Mouse (Mus musculus) megakaryocyte, embryonic 14.5 days (primary cell): ENCODE measurements at regions not wholly inside any gene's neighbourhood (a gene's known extent, or its start where the extent isn't known, plus 50 kb on each side); places are given as distances from the start of the nearest gene placed in this dataset.

ENCODE experiments used
- H3K27me3 ChIP-seq: replicated peaks from 2 replicates; pipeline ENCODE3; 2012; ENCODE audit warnings: inconsistent platforms
- H3K36me3 ChIP-seq: replicated peaks from 2 replicates; pipeline ENCODE3; 2012; ENCODE audit warnings: low read length, inconsistent platforms, mixed read lengths
- H3K4me1 ChIP-seq: 2 replicates; pipeline ENCODE4 v1.6.1; 2012; ENCODE audit warnings: inconsistent platforms
- H3K4me3 ChIP-seq: replicated peaks from 2 replicates; pipeline ENCODE3; 2012; ENCODE audit warnings: moderate library complexity, mild to moderate bottlenecking, inconsistent platforms
- H3K9me3 ChIP-seq: 2 replicates; pipeline ENCODE4 v1.6.1; 2012; ENCODE audit warnings: inconsistent platforms
- FLI1 ChIP-seq: IDR thresholded peaks from 2 replicates; pipeline ENCODE4 v1.6.1; 2012; ENCODE audit warnings: low read length, inconsistent platforms, mixed read lengths
- GATA1 ChIP-seq: IDR thresholded peaks from 3 replicates; pipeline ENCODE4 v1.6.1; 2012; ENCODE audit warnings: mixed read lengths, low read length, inconsistent platforms, borderline replicate concordance

DNA sequence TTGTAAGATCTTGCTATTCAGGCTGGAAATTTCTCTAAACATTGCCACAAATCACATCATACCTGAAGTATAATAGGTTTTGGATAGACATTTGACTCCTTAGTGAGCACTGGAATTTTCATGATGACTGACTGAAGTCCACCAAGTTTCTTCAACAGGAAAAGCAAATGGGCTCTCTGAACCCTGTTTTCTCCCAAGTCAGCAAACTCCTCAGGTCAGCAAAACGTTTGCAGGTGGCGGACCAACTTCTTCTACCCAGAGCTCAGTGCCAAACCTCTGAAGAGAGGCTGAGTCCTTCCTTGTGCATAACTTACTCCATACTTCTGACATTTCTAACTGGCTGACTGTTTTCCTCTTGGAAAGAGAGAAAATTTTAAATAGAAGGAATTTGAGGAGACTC lies 164.2 kb upstream of the Phyhipl start:
- no peaks in the 10 kb centered on the region for H3K36me3 ChIP-seq
- H3K4me1 ChIP-seq = no peaks in the 10 kb centered on the region
- TF ChIP-seq GATA1 (no peak), FLI1 (no peak)
- H3K27me3 ChIP-seq = no peaks in the 10 kb centered on the region
- peaks cover 42% of the 10 kb centered on the region for H3K9me3 ChIP-seq
- H3K4me3 ChIP-seq = no peak overlapping the region

DNA sequence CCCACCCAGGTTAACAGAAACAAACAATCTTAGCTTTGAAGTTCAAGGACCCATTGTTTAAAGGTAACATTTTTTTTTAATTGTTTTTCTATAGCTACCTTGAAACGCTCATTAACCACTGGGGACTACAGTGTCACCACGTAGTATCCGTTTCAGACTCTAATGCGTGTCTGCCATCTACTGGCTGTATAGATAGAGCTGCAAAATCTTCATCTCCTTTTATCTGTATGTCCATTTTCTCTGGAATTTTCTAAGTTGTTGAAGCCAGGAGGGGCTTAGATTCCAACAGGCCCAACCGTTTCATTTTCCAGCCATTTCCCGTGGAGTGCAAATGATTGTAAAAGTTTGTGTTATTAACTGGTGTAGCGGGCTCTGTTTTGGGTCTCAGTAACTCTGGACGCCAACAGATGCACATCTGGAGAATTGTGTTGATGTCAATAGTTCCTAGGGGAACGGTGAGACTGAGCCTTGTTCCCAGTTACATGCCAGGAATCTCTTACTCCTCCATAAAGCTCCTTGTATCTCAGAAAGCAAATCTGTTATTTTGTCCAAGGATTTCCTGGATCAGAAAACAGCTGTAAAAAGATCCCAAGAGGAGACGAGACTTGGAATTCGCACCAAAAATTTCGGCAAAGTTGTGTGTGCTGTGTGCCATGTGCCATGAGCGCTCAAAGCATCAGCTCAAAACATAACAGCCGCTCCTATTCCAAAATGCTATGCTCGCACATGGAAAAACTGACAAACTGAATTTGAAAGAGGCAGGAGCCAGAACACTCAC lies 158.8 kb upstream of the Phyhipl start:
- Histone ChIP-seq H3K9me3 (peaks cover 60% of the 10 kb centered on the region), H3K4me3 (no peak overlapping the region), H3K36me3 (no peaks in the 10 kb centered on the region), H3K27me3 (no peaks in the 10 kb centered on the region), H3K4me1 (no peaks in the 10 kb centered on the region)
- no peak for TF ChIP-seq FLI1
- no peak for TF ChIP-seq GATA1

DNA sequence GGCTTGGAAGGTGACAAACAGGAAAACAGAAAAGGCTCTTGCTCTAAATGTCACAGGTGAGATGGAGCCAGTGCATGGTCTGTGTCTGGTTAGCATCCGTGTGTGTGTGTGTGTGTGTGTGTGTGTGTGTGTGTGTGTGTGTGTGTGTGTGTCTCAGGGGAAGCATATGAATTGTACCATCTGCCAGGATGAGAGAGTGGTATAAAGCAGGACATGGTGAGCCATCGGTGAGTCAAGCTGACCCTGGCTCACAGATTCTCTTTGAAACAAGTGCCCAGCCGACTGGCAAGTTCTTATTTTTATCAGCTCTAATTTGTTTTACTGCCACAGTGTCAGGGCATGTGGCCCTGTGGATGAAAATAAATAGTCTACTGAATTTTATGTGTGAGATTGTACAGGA lies 153.6 kb upstream of the Phyhipl start:
- Histone ChIP-seq H3K36me3 (no peaks in the 10 kb centered on the region), H3K4me1 (no peaks in the 10 kb centered on the region), H3K4me3 (no peak overlapping the region), H3K9me3 (peaks cover 68% of the 10 kb centered on the region), H3K27me3 (no peaks in the 10 kb centered on the region)
- no peak for TF ChIP-seq FLI1
- TF ChIP-seq GATA1 = no peak

DNA sequence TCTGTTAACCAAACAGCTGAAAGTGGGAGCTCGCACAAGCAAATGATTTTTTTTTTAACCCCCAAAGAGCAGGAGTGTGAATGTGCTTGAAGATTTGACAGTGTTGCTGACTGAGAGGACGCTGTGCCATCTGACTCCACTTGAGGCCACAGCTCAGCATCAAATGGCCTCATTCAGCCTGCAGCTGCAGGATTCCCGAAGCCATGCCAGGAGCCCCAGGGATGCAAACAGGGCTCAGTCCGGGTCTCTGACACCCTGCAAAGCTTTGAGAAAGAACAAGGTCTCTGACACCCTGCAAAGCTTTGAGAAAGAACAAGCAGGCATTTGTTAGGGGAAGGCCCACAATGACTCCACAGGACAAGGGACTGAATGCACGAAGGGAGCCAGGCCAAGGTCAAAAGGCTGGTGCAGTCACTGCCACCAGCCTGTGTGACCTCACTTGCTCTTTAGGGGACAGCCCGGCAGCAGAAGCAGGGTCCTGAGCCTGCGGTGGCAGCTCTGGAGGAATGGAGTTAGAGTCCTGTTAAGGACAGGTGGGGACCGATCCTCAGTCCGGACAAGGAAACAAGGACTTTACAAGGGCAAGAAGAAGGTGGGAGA lies 151.1 kb upstream of the Phyhipl start:
- Histone ChIP-seq H3K9me3 (peaks cover 76% of the 10 kb centered on the region), H3K4me3 (no peak overlapping the region), H3K27me3 (no peaks in the 10 kb centered on the region), H3K4me1 (no peaks in the 10 kb centered on the region), H3K36me3 (no peaks in the 10 kb centered on the region)
- no peak for TF ChIP-seq GATA1
- no peak for TF ChIP-seq FLI1

DNA sequence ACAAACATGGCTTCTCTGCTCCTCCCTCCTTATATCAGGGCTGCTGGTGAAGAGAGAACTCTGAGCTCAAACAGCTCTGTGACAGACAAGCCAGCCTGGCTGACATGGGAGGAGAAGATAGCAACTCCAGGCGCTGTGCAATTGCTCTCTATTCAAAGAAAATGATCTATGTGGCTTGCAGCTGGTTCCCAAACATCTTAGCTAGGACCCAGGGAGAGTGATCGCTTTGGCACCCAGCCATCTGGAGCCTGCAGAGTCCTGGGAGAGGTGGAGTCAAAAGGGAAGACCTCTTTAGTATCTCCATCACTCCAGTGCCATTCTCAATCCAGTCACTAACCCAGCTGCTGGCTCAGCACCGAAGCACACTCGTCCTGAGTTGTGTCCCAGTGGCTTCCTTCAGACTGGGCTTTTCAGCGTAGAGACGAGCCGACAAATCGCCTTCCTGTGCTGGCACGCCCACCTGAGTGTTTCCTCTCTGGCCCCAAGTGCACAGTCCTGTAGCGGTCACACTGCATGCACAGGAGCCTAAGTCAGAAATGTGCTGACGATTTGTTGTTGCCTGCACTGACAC lies 145.1 kb upstream of the Phyhipl start:
- Histone ChIP-seq H3K36me3 (no peaks in the 10 kb centered on the region), H3K4me3 (peak overlapping the region; percentile 46), H3K27me3 (no peaks in the 10 kb centered on the region), H3K4me1 (no peaks in the 10 kb centered on the region), H3K9me3 (peaks cover 68% of the 10 kb centered on the region)
- TF ChIP-seq FLI1 (no peak), GATA1 (no peak)

DNA sequence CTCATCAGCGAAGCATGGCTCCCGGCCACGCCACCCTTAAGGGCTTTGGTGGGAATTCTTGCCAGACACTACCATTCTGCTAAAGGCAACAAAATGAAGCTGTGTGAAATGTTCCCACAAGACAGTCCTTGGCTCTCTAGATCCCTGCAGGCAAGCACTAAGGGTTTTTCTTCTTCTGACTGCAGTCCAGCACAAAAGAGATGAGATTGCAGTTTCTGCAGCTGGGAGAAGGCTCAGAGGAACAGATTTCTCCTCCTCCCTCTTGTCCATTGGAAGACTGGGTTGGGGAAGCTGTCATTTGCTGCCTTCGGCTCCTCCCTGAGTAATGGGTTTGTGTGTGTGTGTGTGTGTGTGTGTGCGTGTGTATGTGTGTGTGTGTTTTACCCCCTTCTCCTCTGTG lies 144.1 kb upstream of the Phyhipl start:
- H3K4me1 ChIP-seq = no peaks in the 10 kb centered on the region
- no peaks in the 10 kb centered on the region for H3K27me3 ChIP-seq
- H3K9me3 ChIP-seq = peaks cover 58% of the 10 kb centered on the region
- no peaks in the 10 kb centered on the region for H3K36me3 ChIP-seq
- H3K4me3 ChIP-seq = no peak overlapping the region
- TF ChIP-seq FLI1 = no peak
- no peak for TF ChIP-seq GATA1

DNA sequence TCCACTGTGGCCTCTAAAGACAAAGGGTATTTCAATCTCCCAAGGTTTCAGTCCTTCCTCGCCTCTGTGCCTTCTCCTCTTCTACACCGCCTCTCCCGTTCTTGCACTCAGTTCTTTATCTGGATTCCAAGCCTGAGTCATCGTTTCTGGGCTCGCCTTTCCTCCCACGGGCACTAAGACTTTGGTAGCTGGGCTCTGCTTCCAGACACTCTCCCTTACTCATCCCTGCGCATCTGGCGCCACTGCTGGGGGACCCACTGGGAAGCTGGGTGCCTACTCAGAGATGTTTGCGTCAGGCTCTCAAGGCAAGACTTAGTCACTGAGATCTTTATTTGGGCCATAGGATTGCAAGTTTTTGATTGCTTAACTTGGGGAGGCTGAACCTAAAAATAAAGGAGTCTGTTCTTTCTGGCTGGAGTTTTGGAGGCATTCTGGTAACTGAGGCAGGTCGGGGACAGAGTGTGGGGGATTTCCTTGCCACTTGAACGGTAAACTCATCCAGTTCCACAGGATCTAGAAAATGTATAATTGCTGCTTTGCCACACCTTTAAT lies 143.5 kb upstream of the Phyhipl start:
- Histone ChIP-seq H3K36me3 (no peaks in the 10 kb centered on the region), H3K9me3 (peaks cover 52% of the 10 kb centered on the region), H3K27me3 (no peaks in the 10 kb centered on the region), H3K4me3 (no peak overlapping the region), H3K4me1 (no peaks in the 10 kb centered on the region)
- TF ChIP-seq FLI1 (no peak), GATA1 (no peak)

DNA sequence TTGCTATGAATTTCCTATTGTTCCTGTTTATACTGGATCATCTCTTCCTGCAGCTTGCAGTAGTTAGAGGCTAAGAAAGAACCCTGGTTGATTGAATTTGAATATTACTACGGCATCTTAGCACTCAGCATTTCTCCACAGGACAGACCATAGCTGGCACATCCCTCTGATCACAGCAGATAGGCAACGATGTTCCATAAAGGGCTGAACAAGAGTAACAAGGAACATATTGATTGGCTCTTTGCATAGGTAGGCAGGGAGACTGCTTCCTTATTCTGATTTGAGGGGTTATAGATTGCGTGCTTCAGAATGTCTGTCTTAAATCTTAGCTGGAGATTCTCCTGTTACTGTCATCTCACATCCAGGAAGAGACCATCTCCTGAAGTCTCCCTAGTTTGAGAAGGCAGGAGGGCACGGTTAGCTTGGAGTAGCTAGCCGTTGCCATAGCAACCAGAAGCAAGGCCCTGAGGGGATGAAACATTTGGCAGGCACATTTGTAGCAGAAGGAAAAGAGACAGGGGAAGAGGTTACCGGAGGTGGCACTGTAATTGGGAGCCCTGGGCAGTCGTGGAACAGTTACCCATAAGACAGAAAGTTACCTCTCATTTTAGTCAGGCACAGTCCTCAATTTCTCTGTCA lies 133.2 kb upstream of the Phyhipl start:
- no peak for TF ChIP-seq GATA1
- TF ChIP-seq FLI1 = no peak
- no peaks in the 10 kb centered on the region for H3K36me3 ChIP-seq
- H3K27me3 ChIP-seq = no peaks in the 10 kb centered on the region

DNA sequence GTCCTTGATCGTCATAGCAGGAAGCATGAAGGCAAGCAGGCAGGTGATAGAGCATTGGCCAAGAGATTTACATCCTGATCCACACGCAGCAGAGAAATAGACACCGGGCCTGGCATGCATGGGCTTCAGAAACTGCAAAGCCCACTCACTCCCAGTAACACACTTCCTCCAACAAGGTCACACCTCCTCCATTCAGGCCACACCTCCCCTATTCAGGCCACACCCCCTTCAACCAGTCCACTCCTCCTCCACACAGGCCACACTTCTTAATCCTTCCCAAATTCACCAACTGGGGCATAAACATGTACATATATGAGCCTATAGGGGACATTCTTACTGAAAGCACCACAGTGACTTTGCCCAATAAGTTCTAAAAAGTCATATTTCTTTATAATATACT lies 125.3 kb upstream of the Phyhipl start:
- H3K36me3 ChIP-seq = no peaks in the 10 kb centered on the region
- H3K9me3 ChIP-seq = peaks cover 67% of the 10 kb centered on the region
- H3K27me3 ChIP-seq = no peaks in the 10 kb centered on the region
- TF ChIP-seq FLI1 (no peak), GATA1 (no peak)
- no peaks in the 10 kb centered on the region for H3K4me1 ChIP-seq
- no peak overlapping the region for H3K4me3 ChIP-seq

More for the DNA sequence above, 133.2 kb upstream of the Phyhipl start:
- H3K9me3 ChIP-seq = peaks cover 22% of the 10 kb centered on the region
- no peak overlapping the region for H3K4me3 ChIP-seq
- no peaks in the 10 kb centered on the region for H3K4me1 ChIP-seq
